Mouse (Mus musculus) midbrain, postnatal 0 days (tissue): ENCODE measurements around the gene Chn2. TPM values are rescaled to one million over a fixed set of nuclear protein-coding genes. Genes with fewer than 3 reads are reported as not detected.
A peak's percentile ranks its signal among the peaks of the same experiment; 100 is the strongest.

ENCODE experiments used
- ATAC-seq: fragments of 200-750 bp; cut with Nextera tagmentation; 2 replicates; pipeline ENCODE4 v1.8.0; 2017; ENCODE audit warnings: moderate number of reproducible peaks, mild to moderate bottlenecking, moderate TSS enrichment, moderate library complexity; ENCODE audit not compliant: low FRiP score
- DNase-seq: peaks from one replicate; pipeline ENCODE4 v3.0.0-alpha.2; 2015; ENCODE audit warnings: low spot score
- H3K27ac ChIP-seq: fragments of 300-500 bp; sonication (generic); 2 replicates; pipeline ENCODE4 v1.5.1; 2014; ENCODE audit warnings: low read depth, mild to moderate bottlenecking, low read length, mixed read lengths
- H3K27me3 ChIP-seq: fragments of 300-500 bp; sonication (generic); 2 replicates; pipeline ENCODE4 v1.6.1; 2014; ENCODE audit warnings: low read length, control low read depth, mixed read lengths; ENCODE audit not compliant: insufficient read depth
- H3K36me3 ChIP-seq: fragments of 300-500 bp; sonication (generic); 2 replicates; pipeline ENCODE4 v1.6.1; 2014; ENCODE audit warnings: low read length, control low read depth, mixed read lengths; ENCODE audit not compliant: insufficient read depth
- H3K4me1 ChIP-seq: fragments of 300-500 bp; sonication (generic); 2 replicates; pipeline ENCODE4 v1.6.1; 2014; ENCODE audit warnings: mild to moderate bottlenecking, control low read depth, antibody characterized with exemption, low read length, mixed read lengths; ENCODE audit not compliant: insufficient read depth
- H3K4me2 ChIP-seq: fragments of 300-500 bp; sonication (generic); 2 replicates; pipeline ENCODE4 v1.6.1; 2014; ENCODE audit warnings: low read depth, mild to moderate bottlenecking, low read length, mixed read lengths; ENCODE audit not compliant: poor library complexity, severe bottlenecking
- H3K4me3 ChIP-seq: fragments of 300-500 bp; sonication (generic); 2 replicates; pipeline ENCODE4 v1.5.1; 2014; ENCODE audit warnings: low read depth, mild to moderate bottlenecking, low read length, moderate library complexity
- H3K9ac ChIP-seq: fragments of 300-500 bp; sonication (generic); replicated peaks from 2 replicates; pipeline ENCODE4 v1.6.1; 2014; ENCODE audit warnings: mild to moderate bottlenecking, low read length, moderate library complexity, mixed read lengths; ENCODE audit not compliant: poor library complexity, severe bottlenecking
- H3K9me3 ChIP-seq: fragments of 300-500 bp; sonication (generic); 2 replicates; pipeline ENCODE4 v1.6.1; 2016; ENCODE audit warnings: low read length, control low read depth
- CTCF ChIP-seq: IDR thresholded peaks from 2 replicates; pipeline ENCODE4 v1.5.1; 2016; ENCODE audit warnings: antibody characterized with exemption, mild to moderate bottlenecking
- WGBS: fragments of 180-500 bp; shearing (Covaris S2); extraction: QIAGEN DNeasy Blood & Tissue Kit; methylation state at CpG from one replicate; pipeline ENCODE4 v1.1.7; 2014; 5-methylcytosine and 5-hydroxymethylcytosine counted together
- polyA plus RNA-seq: library from polyadenylated mRNA; unstranded; fragments of >200 nt; fragmentation: Nextera tagmentation; extraction: Ambion mirVana; gene quantifications from 2 replicates; pipeline ENCODE4 v1.2.1, GENCODE M21; 2015
- total RNA-seq: library from RNA; depleted of rRNA; stranded (reverse); fragments of >200 nt; gene quantifications from 2 replicates; pipeline ENCODE4 v1.2.3, GENCODE M21; 2014

Chn2 gene
- total and polyA plus RNA-seq, 2 experiments from 2014 or later = 21.4 to 36.4 TPM

- DNase-seq (no peak), ATAC-seq (no peak)
- Histone ChIP-seq H3K9ac (no peak overlapping the region), H3K27me3 (peaks cover 11% of the 10 kb centered on the region; the same call in 1 of the 2 replicates), H3K9me3 (no peaks in the 10 kb centered on the region), H3K4me2 (no peak overlapping the region), H3K27ac (no peak overlapping the region), H3K4me1 (0 out of 2 replicates have a peak, but pooled peaks cover 5% of the 10 kb centered on the region), H3K4me3 (no peak overlapping the region), H3K36me3 (no peaks in the 10 kb centered on the region)
- no peak for TF ChIP-seq CTCF
- WGBS = 93% methylated on average over 3 of the region's 3 CpGs
Observed at GRCm38 (mm10) chr6:54227061-54227460, 187.7 kb downstream of the Chn2 start.

- ATAC-seq (no peak), DNase-seq (no peak)
- H3K27ac ChIP-seq = no peak overlapping the region
- peaks cover 11% of the 10 kb centered on the region; the same call in 1 of the 2 replicates for H3K27me3 ChIP-seq
- no peak for TF ChIP-seq CTCF
- H3K36me3 ChIP-seq = no peaks in the 10 kb centered on the region
- H3K4me3 ChIP-seq = no peak overlapping the region
- 0 out of 2 replicates have a peak, but pooled peaks cover 5% of the 10 kb centered on the region for H3K4me1 ChIP-seq
- H3K4me2 ChIP-seq = no peak overlapping the region
- no peak overlapping the region for H3K9ac ChIP-seq
- WGBS = 51% methylated on average over 9 of the region's 9 CpGs
- no peaks in the 10 kb centered on the region for H3K9me3 ChIP-seq
Observed at GRCm38 (mm10) chr6:54228421-54228820, 189.1 kb downstream of the Chn2 start.

GRCm38 (mm10) chr6:54228874-54229273 lies 189.5 kb downstream of the Chn2 start:
- H3K9me3 ChIP-seq = no peaks in the 10 kb centered on the region
- H3K36me3 ChIP-seq = no peaks in the 10 kb centered on the region
- peaks cover 11% of the 10 kb centered on the region; the same call in 1 of the 2 replicates for H3K27me3 ChIP-seq
- WGBS = 6% methylated on average over 2 of the region's 2 CpGs
- no peak overlapping the region for H3K9ac ChIP-seq
- 0 out of 2 replicates have a peak, but pooled peaks cover 5% of the 10 kb centered on the region for H3K4me1 ChIP-seq
- H3K4me3 ChIP-seq = no peak overlapping the region
- H3K4me2 ChIP-seq = no peak overlapping the region
- no peak overlapping the region for H3K27ac ChIP-seq
- ATAC-seq = no peak; the same call in 1 of the 2 replicates
- peak; percentile 95 for TF ChIP-seq CTCF
- peak; percentile 77 for DNase-seq

- WGBS = 74% methylated on average over 13 of the region's 13 CpGs
Observed at GRCm38 (mm10) chr6:54231769-54232558, 192.6 kb downstream of the Chn2 start.

GRCm38 (mm10) chr6:54236441-54236840 lies 197.1 kb downstream of the Chn2 start:
- H3K4me2 ChIP-seq = no peak overlapping the region
- ATAC-seq = no peak
- H3K27me3 ChIP-seq = no peaks in the 10 kb centered on the region
- WGBS = 93% methylated on average over 9 of the region's 9 CpGs
- no peak overlapping the region for H3K9ac ChIP-seq
- H3K36me3 ChIP-seq = no peaks in the 10 kb centered on the region
- H3K4me1 ChIP-seq = no peaks in the 10 kb centered on the region
- no peak overlapping the region for H3K4me3 ChIP-seq
- no peaks in the 10 kb centered on the region for H3K9me3 ChIP-seq
- no peak for TF ChIP-seq CTCF
- no peak overlapping the region for H3K27ac ChIP-seq
- no peak for DNase-seq

More at GRCm38 (mm10) chr6:54231769-54232558, 192.6 kb downstream of the Chn2 start:
- Histone ChIP-seq H3K9me3 (no peaks in the 10 kb centered on the region), H3K9ac (no peak overlapping the region), H3K27ac (no peak overlapping the region), H3K4me2 (no peak overlapping the region), H3K36me3 (no peaks in the 10 kb centered on the region), H3K4me1 (no peaks in the 10 kb centered on the region), H3K27me3 (0 out of 2 replicates have a peak, but pooled peaks cover 11% of the 10 kb centered on the region), H3K4me3 (no peak overlapping the region)
- TF ChIP-seq CTCF = peak; percentile 17; the same call in 1 of the 2 replicates
- ATAC-seq (no peak), DNase-seq (no peak)

GRCm38 (mm10) chr6:54241761-54242160 lies 202.4 kb downstream of the Chn2 start:
- Histone ChIP-seq H3K4me1 (no peaks in the 10 kb centered on the region), H3K9ac (no peak overlapping the region), H3K4me3 (no peak overlapping the region), H3K36me3 (no peaks in the 10 kb centered on the region), H3K9me3 (no peaks in the 10 kb centered on the region), H3K4me2 (no peak overlapping the region), H3K27me3 (no peaks in the 10 kb centered on the region), H3K27ac (no peak overlapping the region)
- TF ChIP-seq CTCF = no peak
- DNase-seq (no peak), ATAC-seq (no peak)
- 58% methylated on average over 5 of the region's 5 CpGs for WGBS
